Mouse (Mus musculus) lung, postnatal 4 days (tissue): ENCODE data around the gene Bin2.
A peak's percentile ranks its signal among the peaks of the same experiment; 100 is the strongest.
"Not testable (repeated sequence)": the region's sequence is repeated elsewhere in the genome, so short reads cannot be mapped to it uniquely, and the experiment has no call there.

Source experiments
- DNase-seq, 2 experiments: peaks; one replicate each; pipeline ENCODE4 v3.0.0; 2021

The Bin2 gene

GRCm38 (mm10) chr15:100642451-100642850 lies 26.9 kb downstream of the Bin2 start:
- DNase-seq: no peak

- no peak for DNase-seq
Measured at GRCm38 (mm10) chr15:100641226-100641810, 28.0 kb downstream of the Bin2 start.

- no peak for DNase-seq
Measured at GRCm38 (mm10) chr15:100639972-100640750, 29.2 kb downstream of the Bin2 start.

- DNase-seq: peak; percentile 59 to 62
Measured at GRCm38 (mm10) chr15:100637661-100638060, 31.7 kb downstream of the Bin2 start.

- peak; percentile 70 to 82 for DNase-seq
Measured at GRCm38 (mm10) chr15:100636700-100637501, 32.5 kb downstream of the Bin2 start, which contains the start of gene Smagp. Gene Smagp (minus strand): TSS chr15:100636940.

- DNase-seq: no peak
Measured at GRCm38 (mm10) chr15:100635851-100636645, 33.3 kb downstream of the Bin2 start.

GRCm38 (mm10) chr15:100635239-100635638 lies 34.1 kb downstream of the Bin2 start:
- DNase-seq: no peak

GRCm38 (mm10) chr15:100633341-100633740 lies 36.0 kb downstream of the Bin2 start:
- no peak for DNase-seq

GRCm38 (mm10) chr15:100632323-100632722 lies 37.0 kb downstream of the Bin2 start:
- DNase-seq: no peak

GRCm38 (mm10) chr15:100631454-100632170 lies 37.7 kb downstream of the Bin2 start:
- DNase-seq: peak; percentile 35 to 46

GRCm38 (mm10) chr15:100630126-100630525 lies 39.2 kb downstream of the Bin2 start:
- no peak for DNase-seq

GRCm38 (mm10) chr15:100628797-100629196 lies 40.6 kb downstream of the Bin2 start:
- DNase-seq: peak; percentile 34 to 57

GRCm38 (mm10) chr15:100627774-100628370 lies 41.5 kb downstream of the Bin2 start:
- DNase-seq: no peak

- no peak for DNase-seq
Measured at GRCm38 (mm10) chr15:100627287-100627686, 42.1 kb downstream of the Bin2 start.

- DNase-seq: no peak
Measured at GRCm38 (mm10) chr15:100624435-100624834, 44.9 kb downstream of the Bin2 start.

- no peak for DNase-seq
Measured at GRCm38 (mm10) chr15:100623754-100624153, 45.6 kb downstream of the Bin2 start.

- peak; percentile 39 to 56 for DNase-seq
Measured at GRCm38 (mm10) chr15:100622164-100622563, 47.2 kb downstream of the Bin2 start.

- not testable (repeated sequence) for DNase-seq
Measured at GRCm38 (mm10) chr15:100621671-100622070, 47.7 kb downstream of the Bin2 start.

- DNase-seq: no peak
Measured at GRCm38 (mm10) chr15:100619200-100619599, 50.2 kb downstream of the Bin2 start.

- no peak for DNase-seq
Measured at GRCm38 (mm10) chr15:100616221-100616620, 53.1 kb downstream of the Bin2 start.

GRCm38 (mm10) chr15:100615825-100616220 lies 53.5 kb downstream of the Bin2 start:
- peak; percentile 92 for DNase-seq
